Mouse (Mus musculus): ENCODE results near the gene Dcdc2a. TPM values are rescaled to one million over a fixed set of nuclear protein-coding genes. Genes with fewer than 3 reads are reported as not detected.

The Dcdc2a gene
- polyA plus RNA-seq, 1 experiment from 2014 or later, result 64.0 TPM

- Histone ChIP-seq H3K4me3 (ENCODE audit: low read length) (no peak overlapping the region), H3K36me3 (ENCODE audit: insufficient read depth, low read length) (no peaks in the 10 kb centered on the region), H3K9me3 (ENCODE audit: low read length) (no peaks in the 10 kb centered on the region), H3K9ac (replicated peaks; ENCODE audit: low read length) (no peak overlapping the region), H3K4me1 (ENCODE audit: insufficient read depth, low read length) (no peaks in the 10 kb centered on the region), H3K4me2 (replicated peaks; ENCODE audit: low read depth, low read length) (no peak overlapping the region), H3K27me3 (ENCODE audit: insufficient read depth, low read length) (no peaks in the 10 kb centered on the region), H3K27ac (ENCODE audit: low read length) (no peak overlapping the region)
- ATAC-seq (ENCODE audit: low FRiP score, low TSS enrichment), result no peak
- WGBS, result 74% methylated on average over 2 of the region's 2 CpGs
Measured at GRCm38 (mm10) chr13:25146232-25146631, 90.4 kb downstream of the Dcdc2a start.

GRCm38 (mm10) chr13:25150154-25150781 lies 94.5 kb downstream of the Dcdc2a start:
- no peaks in the 10 kb centered on the region for H3K27me3 ChIP-seq (ENCODE audit: insufficient read depth, low read length)
- H3K9me3 ChIP-seq (ENCODE audit: low read length), result no peaks in the 10 kb centered on the region
- no peak overlapping the region for H3K4me3 ChIP-seq (ENCODE audit: low read length)
- 0 out of 2 replicates have a peak, but pooled peaks cover 3% of the 10 kb centered on the region for H3K36me3 ChIP-seq (ENCODE audit: insufficient read depth, low read length)
- H3K4me2 ChIP-seq (replicated peaks; ENCODE audit: low read depth, low read length), result 0 out of 2 replicates have a peak overlapping the region, but pooled peaks have one; percentile 3
- WGBS, result 34% methylated on average over 17 of the region's 17 CpGs
- peak; percentile 74; the same call in 1 of the 2 replicates for ATAC-seq (ENCODE audit: low FRiP score, low TSS enrichment)
- no peak overlapping the region for H3K9ac ChIP-seq (replicated peaks; ENCODE audit: low read length)
- H3K4me1 ChIP-seq (ENCODE audit: insufficient read depth, low read length), result no peaks in the 10 kb centered on the region
- H3K27ac ChIP-seq (ENCODE audit: low read length), result no peak overlapping the region

GRCm38 (mm10) chr13:25150861-25151260 lies 95.1 kb downstream of the Dcdc2a start:
- no peak overlapping the region for H3K4me3 ChIP-seq (ENCODE audit: low read length)
- H3K9ac ChIP-seq (replicated peaks; ENCODE audit: low read length), result no peak overlapping the region
- 54% methylated on average over 4 of the region's 4 CpGs for WGBS
- H3K36me3 ChIP-seq (ENCODE audit: insufficient read depth, low read length), result 0 out of 2 replicates have a peak, but pooled peaks cover 3% of the 10 kb centered on the region
- no peaks in the 10 kb centered on the region for H3K27me3 ChIP-seq (ENCODE audit: insufficient read depth, low read length)
- peak; percentile 70 for ATAC-seq (ENCODE audit: low FRiP score, low TSS enrichment)
- no peaks in the 10 kb centered on the region for H3K9me3 ChIP-seq (ENCODE audit: low read length)
- H3K4me1 ChIP-seq (ENCODE audit: insufficient read depth, low read length), result no peaks in the 10 kb centered on the region
- H3K27ac ChIP-seq (ENCODE audit: low read length), result no peak overlapping the region
- no peak overlapping the region for H3K4me2 ChIP-seq (replicated peaks; ENCODE audit: low read depth, low read length)

GRCm38 (mm10) chr13:25159917-25160316 lies 104.1 kb downstream of the Dcdc2a start:
- Histone ChIP-seq H3K27ac (ENCODE audit: low read length) (no peak overlapping the region), H3K9me3 (ENCODE audit: low read length) (no peaks in the 10 kb centered on the region), H3K4me1 (ENCODE audit: insufficient read depth, low read length) (no peaks in the 10 kb centered on the region), H3K36me3 (ENCODE audit: insufficient read depth, low read length) (no peaks in the 10 kb centered on the region), H3K4me3 (ENCODE audit: low read length) (no peak overlapping the region), H3K9ac (replicated peaks; ENCODE audit: low read length) (no peak overlapping the region), H3K27me3 (ENCODE audit: insufficient read depth, low read length) (no peaks in the 10 kb centered on the region), H3K4me2 (replicated peaks; ENCODE audit: low read depth, low read length) (no peak overlapping the region)
- 49% methylated on average over 2 of the region's 2 CpGs for WGBS
- ATAC-seq (ENCODE audit: low FRiP score, low TSS enrichment), result no peak

GRCm38 (mm10) chr13:25160804-25161203 lies 105.0 kb downstream of the Dcdc2a start:
- no peak overlapping the region for H3K27ac ChIP-seq (ENCODE audit: low read length)
- H3K4me1 ChIP-seq (ENCODE audit: insufficient read depth, low read length), result no peaks in the 10 kb centered on the region
- H3K27me3 ChIP-seq (ENCODE audit: insufficient read depth, low read length), result no peaks in the 10 kb centered on the region
- ATAC-seq (ENCODE audit: low FRiP score, low TSS enrichment), result no peak
- no peak overlapping the region for H3K4me2 ChIP-seq (replicated peaks; ENCODE audit: low read depth, low read length)
- no peaks in the 10 kb centered on the region for H3K9me3 ChIP-seq (ENCODE audit: low read length)
- WGBS, result 75% methylated on average over 2 of the region's 2 CpGs
- H3K36me3 ChIP-seq (ENCODE audit: insufficient read depth, low read length), result no peaks in the 10 kb centered on the region
- no peak overlapping the region for H3K4me3 ChIP-seq (ENCODE audit: low read length)
- H3K9ac ChIP-seq (replicated peaks; ENCODE audit: low read length), result no peak overlapping the region

- ATAC-seq (ENCODE audit: low FRiP score, low TSS enrichment), result no peak
- H3K36me3 ChIP-seq (ENCODE audit: insufficient read depth, low read length), result no peaks in the 10 kb centered on the region
- H3K9ac ChIP-seq (replicated peaks; ENCODE audit: low read length), result no peak overlapping the region
- H3K4me2 ChIP-seq (replicated peaks; ENCODE audit: low read depth, low read length), result no peak overlapping the region
- H3K27me3 ChIP-seq (ENCODE audit: insufficient read depth, low read length), result no peaks in the 10 kb centered on the region
- WGBS, result 89% methylated on average over 3 of the region's 3 CpGs
- H3K9me3 ChIP-seq (ENCODE audit: low read length), result no peaks in the 10 kb centered on the region
- no peak overlapping the region for H3K27ac ChIP-seq (ENCODE audit: low read length)
- H3K4me1 ChIP-seq (ENCODE audit: insufficient read depth, low read length), result no peaks in the 10 kb centered on the region
- H3K4me3 ChIP-seq (ENCODE audit: low read length), result no peak overlapping the region
Measured at GRCm38 (mm10) chr13:25162594-25162993, 106.8 kb downstream of the Dcdc2a start.

GRCm38 (mm10) chr13:25168891-25169290 lies 113.1 kb downstream of the Dcdc2a start:
- H3K4me1 ChIP-seq (ENCODE audit: insufficient read depth, low read length), result no peaks in the 10 kb centered on the region
- 80% methylated on average over 3 of the region's 3 CpGs for WGBS

GRCm38 (mm10) chr13:25177835-25178234 lies 122.0 kb downstream of the Dcdc2a start:
- Histone ChIP-seq H3K27me3 (ENCODE audit: insufficient read depth, low read length) (no peaks in the 10 kb centered on the region), H3K4me2 (replicated peaks; ENCODE audit: low read depth, low read length) (no peak overlapping the region), H3K9me3 (ENCODE audit: low read length) (no peaks in the 10 kb centered on the region), H3K36me3 (ENCODE audit: insufficient read depth, low read length) (no peaks in the 10 kb centered on the region), H3K27ac (ENCODE audit: low read length) (no peak overlapping the region), H3K9ac (replicated peaks; ENCODE audit: low read length) (no peak overlapping the region), H3K4me3 (ENCODE audit: low read length) (no peak overlapping the region), H3K4me1 (ENCODE audit: insufficient read depth, low read length) (no peaks in the 10 kb centered on the region)
- 84% methylated on average over 1 of the region's 1 CpGs for WGBS
- ATAC-seq (ENCODE audit: low FRiP score, low TSS enrichment), result no peak

More at GRCm38 (mm10) chr13:25168891-25169290, 113.1 kb downstream of the Dcdc2a start:
- Histone ChIP-seq H3K27me3 (ENCODE audit: insufficient read depth, low read length) (no peaks in the 10 kb centered on the region), H3K4me2 (replicated peaks; ENCODE audit: low read depth, low read length) (no peak overlapping the region), H3K9me3 (ENCODE audit: low read length) (no peaks in the 10 kb centered on the region), H3K27ac (ENCODE audit: low read length) (no peak overlapping the region), H3K4me3 (ENCODE audit: low read length) (no peak overlapping the region), H3K36me3 (ENCODE audit: insufficient read depth, low read length) (no peaks in the 10 kb centered on the region), H3K9ac (replicated peaks; ENCODE audit: low read length) (no peak overlapping the region)
- no peak for ATAC-seq (ENCODE audit: low FRiP score, low TSS enrichment)

GRCm38 (mm10) chr13:25178236-25179001 lies 122.6 kb downstream of the Dcdc2a start:
- Histone ChIP-seq H3K4me3 (ENCODE audit: low read length) (no peak overlapping the region), H3K4me1 (ENCODE audit: insufficient read depth, low read length) (no peaks in the 10 kb centered on the region), H3K9ac (replicated peaks; ENCODE audit: low read length) (no peak overlapping the region), H3K36me3 (ENCODE audit: insufficient read depth, low read length) (no peaks in the 10 kb centered on the region), H3K27me3 (ENCODE audit: insufficient read depth, low read length) (no peaks in the 10 kb centered on the region), H3K4me2 (replicated peaks; ENCODE audit: low read depth, low read length) (no peak overlapping the region), H3K9me3 (ENCODE audit: low read length) (no peaks in the 10 kb centered on the region), H3K27ac (ENCODE audit: low read length) (no peak overlapping the region)
- WGBS, result 75% methylated on average over 4 of the region's 4 CpGs
- 0 out of 2 replicates have a peak, but pooled peaks have one; percentile 39 for ATAC-seq (ENCODE audit: low FRiP score, low TSS enrichment)
